Mouse (Mus musculus) adrenal gland, adult 18-20 months (tissue): ENCODE data around the gene Polr3h. TPM values are rescaled to one million over a fixed set of nuclear protein-coding genes. Genes with fewer than 3 reads are reported as not detected.
"Not testable (repeated sequence)": the region's sequence is repeated elsewhere in the genome, so short reads cannot be mapped to it uniquely, and the experiment has no call there.

Experiments
- DNase-seq, 2 experiments: peaks; one replicate each; pipeline ENCODE4 v3.0.0; 2021 to 2022; ENCODE audit warnings: low spot score in 2 of 2
- long read RNA-seq, 2 experiments: library from polyadenylated mRNA; stranded (forward); transcript quantifications; one replicate each; pipeline ENCODE4 v2.0.0; 2021
- total RNA-seq, 2 experiments: library from RNA; stranded (reverse); gene quantifications; 1 replicate in 1 of 2; 2 replicates in 1 of 2; pipeline ENCODE4 v1.2.3; 2021

Gene Polr3h
- total RNA-seq, result 10 to 100 TPM; 16.2 to 19.9 TPM
- long read RNA-seq, experiment 1, transcript Polr3h-201 (6 exons, 2,542 nt), result major isoform, 22 of 27 reads
- long read RNA-seq, experiment 1, partial matches to known transcripts, result 0 of 27 reads
- long read RNA-seq, experiment 1, other reads (novel, unspliced or antisense), result 1 of 27 reads
- long read RNA-seq, experiment 2, transcript Polr3h-201 (6 exons, 2,542 nt), result major isoform, 83 of 99 reads
- long read RNA-seq, experiment 2, partial matches to known transcripts, result 0 of 99 reads
- long read RNA-seq, experiment 2, other reads (novel, unspliced or antisense), result 12 of 99 reads

GRCm38 (mm10) chr15:81925760-81926445, at the start of gene Polr3h:
Polr3h (minus strand) TSS chr15:81926240.
- peak; percentile 87 to 88 for DNase-seq

GRCm38 (mm10) chr15:81975156-81975555, 49.1 kb upstream of the Polr3h start:
- DNase-seq, result not testable (repeated sequence)

GRCm38 (mm10) chr15:81970498-81970897, 44.5 kb upstream of the Polr3h start:
- DNase-seq, result not testable (repeated sequence)

GRCm38 (mm10) chr15:81969635-81970034, 43.6 kb upstream of the Polr3h start:
- DNase-seq, result not testable (repeated sequence)

- DNase-seq, result no peak
Observed at GRCm38 (mm10) chr15:81969173-81969572, 43.1 kb upstream of the Polr3h start.

DNA sequence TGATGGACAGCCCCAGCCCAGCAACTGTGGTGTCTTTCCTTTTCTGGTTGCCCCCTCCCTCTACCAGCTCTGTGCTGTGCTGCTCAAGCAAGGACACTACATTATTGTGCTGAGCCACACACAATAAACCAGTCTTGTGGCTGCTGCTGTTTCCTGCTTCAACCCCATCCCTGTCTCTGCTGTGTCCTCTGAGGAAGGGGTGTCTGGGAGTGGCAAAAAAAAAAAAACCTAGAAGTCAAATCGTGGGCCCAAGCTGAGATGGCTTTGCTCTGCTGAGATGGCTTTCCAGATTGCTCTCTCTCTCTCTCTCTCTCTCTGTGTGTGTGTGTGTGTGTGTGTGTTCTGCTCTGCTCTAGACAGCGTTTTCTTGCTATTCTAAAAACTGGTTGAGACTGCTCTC, 42.4 kb upstream of the Polr3h start:
- DNase-seq, result no peak

- DNase-seq, result no peak
Observed at GRCm38 (mm10) chr15:81967821-81968220, 41.8 kb upstream of the Polr3h start.

DNA sequence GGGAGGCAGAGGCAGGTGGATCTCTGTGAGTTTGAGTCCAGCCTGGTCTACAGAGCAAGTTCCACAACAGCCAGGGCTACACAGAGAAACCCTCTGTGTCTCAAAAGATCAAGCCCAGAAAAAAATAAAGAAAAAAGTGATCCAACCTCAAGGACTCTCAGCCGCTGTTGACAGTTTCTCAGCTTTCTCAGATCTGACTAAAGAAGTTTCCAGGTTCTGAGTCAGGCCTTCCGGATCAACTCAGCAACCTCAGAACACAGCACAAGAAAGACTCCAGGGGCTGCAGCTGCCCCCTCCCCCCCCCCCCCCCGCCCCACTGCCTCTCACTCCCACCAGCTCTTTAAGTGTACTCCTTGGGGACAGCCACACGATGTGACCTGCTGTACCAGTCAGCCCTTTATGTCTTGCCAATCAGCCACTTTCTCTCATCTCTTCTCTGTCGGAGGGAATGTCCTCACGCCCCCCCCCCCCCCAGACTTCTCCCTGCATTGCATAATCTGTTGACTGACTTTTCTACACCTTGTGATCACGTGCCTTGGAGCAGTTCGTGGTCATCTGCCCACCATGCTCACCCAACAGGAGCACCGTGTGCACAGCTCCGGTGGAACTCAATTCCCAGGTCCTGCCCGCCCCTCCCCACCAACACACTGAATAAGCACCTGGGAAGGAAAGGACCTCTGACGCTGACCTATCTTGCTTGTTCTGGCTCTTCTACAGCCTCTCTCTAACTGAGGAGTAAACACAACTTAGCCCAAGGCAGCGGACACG, 40.2 kb upstream of the Polr3h start:
- no peak for DNase-seq

- no peak for DNase-seq
Observed at GRCm38 (mm10) chr15:81964980-81965545, 39.0 kb upstream of the Polr3h start.

- no peak for DNase-seq
Observed at GRCm38 (mm10) chr15:81964262-81964661, 38.2 kb upstream of the Polr3h start.

DNA sequence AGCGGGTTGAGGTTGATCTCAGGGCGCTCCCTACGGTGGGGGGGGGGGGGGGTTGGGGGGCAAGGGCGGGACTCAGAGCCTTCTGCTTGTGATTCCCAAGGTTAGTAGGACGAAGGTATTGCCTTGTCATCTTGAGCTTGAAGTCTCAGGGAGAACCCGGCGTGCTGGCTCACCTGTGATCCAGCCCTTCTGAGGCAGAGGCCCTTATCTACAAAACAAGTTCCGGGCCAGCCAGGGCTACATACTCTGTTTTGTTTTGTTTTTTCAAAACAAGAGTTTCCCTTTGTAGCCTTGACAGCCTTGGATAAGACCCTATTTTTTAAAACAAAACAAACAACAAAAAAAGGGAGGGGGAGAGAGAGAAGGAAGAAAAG, 35.0 kb upstream of the Polr3h start:
- no peak for DNase-seq

DNA sequence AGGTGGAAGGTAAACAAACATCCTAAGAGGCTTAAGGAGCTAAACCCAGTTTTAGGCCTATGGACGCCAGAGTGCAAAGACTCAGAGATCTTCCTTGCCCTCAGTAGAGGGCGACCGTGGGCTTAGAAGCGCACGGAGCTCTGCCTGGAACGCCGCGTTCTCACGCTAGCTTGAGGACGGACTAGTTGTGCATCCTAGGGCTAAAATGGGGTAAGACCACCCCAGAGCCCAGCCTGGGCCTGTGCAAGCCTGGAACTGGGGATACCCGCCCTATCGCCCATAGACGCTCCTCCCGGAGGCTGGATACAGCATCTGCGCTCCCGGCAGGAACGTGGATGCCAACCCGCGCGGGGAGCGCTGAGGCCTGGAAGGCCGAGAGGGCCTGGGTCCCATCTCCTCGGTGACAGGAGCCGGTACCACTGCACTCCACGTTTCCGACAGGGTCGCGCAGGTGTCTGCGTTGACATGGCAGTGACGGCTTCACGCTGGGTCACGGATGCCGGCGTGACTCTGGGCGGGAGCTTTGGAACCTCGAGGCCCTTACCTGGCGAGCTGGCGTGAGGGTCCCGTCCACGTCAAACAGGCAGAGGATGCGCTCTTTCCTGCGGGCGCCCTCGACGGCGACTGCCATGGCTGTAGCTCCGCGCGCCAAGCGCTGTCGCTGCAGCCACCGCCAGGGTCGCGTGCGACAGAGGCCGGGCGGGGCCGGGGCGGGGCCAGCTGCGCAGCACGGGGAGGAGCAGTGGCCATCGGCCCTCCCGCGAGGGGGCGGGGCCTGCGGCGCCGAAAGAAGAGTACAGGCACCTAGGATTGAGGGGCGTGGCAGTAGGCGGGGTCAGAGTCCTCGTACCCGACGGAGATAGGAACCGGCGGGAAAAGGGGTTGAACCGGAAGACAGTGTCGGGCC, 34.4 kb upstream of the Polr3h start, which contains the start of gene Pmm1:
TSS of gene Pmm1 (minus strand) at position 760 of the 907 bp plus-strand sequence.
- DNase-seq, result peak; percentile 95 to 97

DNA sequence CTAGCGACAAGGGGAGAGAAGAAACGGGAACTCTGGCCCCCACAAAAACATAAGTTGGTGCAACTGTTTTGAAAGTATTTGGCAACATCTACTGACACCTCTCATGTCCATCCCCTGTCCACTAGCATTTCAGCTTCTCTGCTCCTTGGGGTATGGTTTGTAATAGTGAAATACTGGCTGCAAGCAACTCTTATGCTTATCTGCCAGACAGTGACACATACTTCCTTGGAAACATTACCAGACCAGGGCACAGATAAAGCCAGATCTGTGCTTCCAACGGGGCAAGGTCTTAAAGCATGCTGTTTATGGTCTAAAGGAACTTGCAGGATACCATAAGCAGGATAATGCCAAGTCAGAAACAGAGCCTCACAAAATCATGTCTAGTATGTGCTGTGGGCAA, 32.9 kb upstream of the Polr3h start:
- DNase-seq, result no peak

DNA sequence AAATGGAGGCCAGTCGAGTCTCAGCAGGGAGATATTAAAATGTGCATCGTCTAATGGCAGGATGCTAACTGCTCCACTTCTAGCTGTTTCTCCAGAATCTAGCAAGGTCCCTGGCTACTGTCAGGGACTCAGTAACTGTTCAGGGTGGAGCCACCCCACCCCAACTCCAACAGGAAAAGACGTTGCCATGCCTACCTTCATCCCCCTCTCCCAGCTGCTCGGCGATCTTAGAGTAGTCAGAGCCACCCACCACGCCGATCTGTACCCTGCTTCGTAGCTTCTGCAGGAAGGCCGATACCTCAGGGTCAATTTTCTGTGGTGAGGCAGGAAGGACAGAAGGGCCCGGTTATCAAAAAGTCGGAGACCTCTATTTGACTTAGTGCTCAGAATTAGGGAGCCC, 31.6 kb upstream of the Polr3h start:
- DNase-seq, result no peak

DNA sequence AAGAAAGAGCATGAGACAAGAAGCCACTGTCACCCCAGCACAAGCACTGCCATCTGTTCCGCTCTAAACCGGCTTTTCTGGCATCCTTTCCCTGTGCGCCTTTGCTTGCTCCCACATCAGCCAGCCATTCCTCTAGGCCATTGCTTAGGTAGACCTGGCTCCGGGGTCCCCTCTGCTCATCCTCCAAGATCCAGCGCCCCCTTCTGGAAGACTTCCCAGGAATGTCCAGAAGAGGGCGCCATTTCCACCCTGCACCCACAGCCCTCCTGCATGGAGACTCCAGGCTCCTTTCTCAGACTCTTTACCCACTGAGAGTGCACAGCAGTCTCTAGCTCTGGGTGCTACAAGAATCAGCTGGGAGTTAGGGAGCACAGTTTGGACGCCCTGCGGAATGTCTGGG, 30.4 kb upstream of the Polr3h start:
- peak; percentile 48 to 49 for DNase-seq

DNA sequence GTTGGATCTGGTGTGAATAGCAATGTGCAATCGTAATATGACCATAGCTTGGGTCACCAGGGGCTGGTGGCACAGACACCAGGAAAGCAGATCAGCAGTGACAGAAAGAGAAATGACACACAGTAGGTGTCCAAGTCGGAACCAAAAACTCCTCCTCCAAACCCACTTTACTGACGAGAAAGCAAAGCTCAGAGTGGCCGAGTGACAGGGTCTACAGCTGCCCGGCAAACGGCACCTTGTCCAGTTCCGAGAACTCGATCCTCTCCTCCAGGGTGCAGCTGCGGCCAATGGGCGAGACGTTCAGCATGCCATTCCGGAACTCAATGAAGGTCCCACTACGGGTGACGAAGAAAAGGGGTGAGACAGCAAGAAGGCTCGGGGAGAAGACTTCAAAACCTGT, 29.4 kb upstream of the Polr3h start:
- DNase-seq, result no peak

- no peak for DNase-seq
Observed at GRCm38 (mm10) chr15:81954716-81955115, 28.7 kb upstream of the Polr3h start.

DNA sequence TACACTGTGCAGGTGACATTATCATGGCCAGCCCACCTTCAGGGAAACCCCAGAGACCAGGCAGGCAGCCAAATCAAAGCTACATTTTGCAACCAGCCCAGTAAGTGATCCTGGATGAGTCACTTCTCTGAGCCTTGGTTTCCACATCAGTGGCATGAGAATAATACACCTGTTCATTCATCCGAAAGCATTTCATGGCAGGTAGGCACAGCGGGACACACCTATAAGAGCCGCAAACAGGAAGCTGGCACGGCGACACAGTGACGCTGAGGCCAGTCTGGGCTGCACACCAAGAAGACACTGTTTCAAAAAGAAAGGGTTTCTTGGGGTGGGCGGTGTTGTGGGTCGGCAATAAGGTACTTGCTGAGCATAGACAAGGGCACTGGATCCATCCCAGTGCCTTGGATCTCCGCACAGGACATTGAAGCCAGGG, 28.1 kb upstream of the Polr3h start:
- no peak for DNase-seq

DNA sequence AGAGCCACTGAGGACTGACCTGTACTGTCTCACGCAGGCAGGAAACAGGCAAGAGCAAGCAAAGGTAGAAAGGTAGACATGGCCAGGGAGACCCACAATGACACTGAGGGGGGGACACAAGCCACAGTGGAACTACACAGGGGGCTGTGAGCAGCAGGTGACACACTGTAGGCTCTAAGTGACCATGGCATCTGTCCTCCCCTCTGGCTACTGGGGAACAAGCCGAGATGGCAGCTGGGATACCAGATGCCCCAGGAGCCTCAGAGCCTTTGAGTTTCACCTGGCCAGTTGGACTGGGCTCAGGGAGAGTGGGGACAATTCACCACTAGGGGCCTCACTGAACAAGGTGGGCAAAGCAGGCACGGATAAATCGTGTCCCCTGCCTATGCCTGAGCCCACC, 26.3 kb upstream of the Polr3h start:
- DNase-seq, result no peak

DNA sequence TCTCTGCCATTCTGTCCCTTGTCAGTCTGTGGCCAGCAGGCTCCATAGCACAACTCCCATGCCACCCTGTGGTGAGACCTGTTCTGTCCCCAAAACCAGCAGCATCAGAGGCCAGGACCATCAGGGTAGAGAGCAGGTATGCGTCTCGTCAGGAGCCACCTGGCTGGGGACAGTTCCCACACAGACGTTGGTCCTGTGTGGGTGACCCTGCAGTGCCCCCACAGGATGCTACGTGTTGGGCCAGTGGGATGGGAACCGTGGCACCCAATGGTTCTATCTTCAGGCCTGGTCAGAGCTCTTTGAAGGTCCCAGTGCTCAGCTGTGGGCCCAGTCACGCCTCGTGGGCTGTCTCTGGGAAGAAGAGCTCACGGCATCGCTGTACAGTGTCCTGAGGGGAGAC, 25.1 kb upstream of the Polr3h start:
- DNase-seq, result no peak
